10 mouse cellular contexts compared by ENCODE assay signal in the genomic region with DNA sequence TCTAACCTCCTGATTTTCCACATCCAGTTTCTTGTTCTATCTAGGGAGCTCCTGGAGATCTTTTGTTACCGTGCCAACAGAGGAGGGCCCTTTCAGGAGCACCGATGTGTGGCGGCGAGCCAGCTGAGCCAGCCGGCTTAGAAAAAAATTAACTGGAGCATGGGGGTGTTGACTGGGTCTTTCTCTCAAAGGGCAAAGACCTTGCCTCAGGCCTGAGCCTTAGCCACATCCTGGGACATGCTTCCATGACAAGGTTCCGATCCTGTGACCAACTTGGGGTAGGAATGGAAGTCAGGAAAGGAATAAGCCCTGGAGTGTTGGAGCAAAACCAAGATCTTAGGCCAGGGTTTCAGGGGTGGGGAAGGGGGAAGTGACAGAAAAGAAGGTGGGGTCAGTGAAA. TPM values are rescaled to one million over a fixed set of nuclear protein-coding genes. Genes with fewer than 3 reads are reported as not detected.
DNase-seq lines count a peak whose midpoint lies in the region; ATAC-seq and TF ChIP-seq lines count a peak whose summit lies in the region.
"Had no signal": no experiment of that assay in that cellular context is flagged by ENCODE, and none has a peak within 500 bp of the region (broad histone marks: within the 10 kb centered on the region; RNA-seq: fewer than 3 reads in every experiment).

No protein-coding gene starts in this region.

- H3K9ac ChIP-seq in forebrain, embryonic 11.5 days (ENCODE audit: low read length) = peak overlapping the region; percentile 94; the same call in 1 of the 2 replicates
- H3K9ac ChIP-seq in midbrain, postnatal 0 days (replicated peaks; ENCODE audit: low read length, poor library complexity, severe bottlenecking) = no peak overlapping the region

- TF ChIP-seq POLR2A in kidney, adult 2 months (IDR thresholded peaks at IDR 0.05; ENCODE audit: low read depth, low read length) = no peak

- no peaks in the 10 kb centered on the region for H3K9me3 ChIP-seq in forebrain, embryonic 11.5 days (ENCODE audit: control insufficient read depth, low read length)
- H3K9me3 ChIP-seq in midbrain, postnatal 0 days (ENCODE audit: low read length) = no peaks in the 10 kb centered on the region

- no peak for TF ChIP-seq CTCF in kidney, adult 2 months (conservative IDR thresholded peaks at IDR 0.05; ENCODE audit: insufficient read depth, insufficient read length, low read depth, low read length)
- no peak for TF ChIP-seq CTCF in midbrain, postnatal 0 days (IDR thresholded peaks at IDR 0.05)

- intact Hi-C loops in left cerebral cortex, postnatal 4 days (cut with DNase I) = loop anchor here (5.0 kb wide), 3 partner anchors 52 to 93 kb away; no protein-coding TSS in a partner anchor

- peak; percentile 79 for DNase-seq in left cerebral cortex, postnatal 4 days
- no peak for DNase-seq in left cerebral cortex, adult 11 months (ENCODE audit: low spot score)
- DNase-seq in forebrain, embryonic 11.5 days (ENCODE audit: low spot score) = peak; percentile 67
- peak; percentile 98 for DNase-seq in kidney, adult 2 months
- DNase-seq in midbrain, postnatal 0 days (ENCODE audit: low spot score) = peak; percentile 86
- DNase-seq in urinary bladder, postnatal 14 days (ENCODE audit: low spot score) = no peak

- peak overlapping the region; percentile 42 for H3K27ac ChIP-seq in forebrain, embryonic 11.5 days (ENCODE audit: low read depth, low read length)
- H3K27ac ChIP-seq in kidney, adult 2 months (ENCODE audit: insufficient read depth, low read depth, low read length) = peak overlapping the region; percentile 29; the same call in 1 of the 2 replicates
- no peak overlapping the region for H3K27ac ChIP-seq in midbrain, postnatal 0 days (ENCODE audit: low read depth, low read length)
- H3K27ac ChIP-seq: left cerebral cortex, adult 2 months had no signal

- H3K4me2 ChIP-seq in forebrain, embryonic 11.5 days (ENCODE audit: low read depth, low read length, severe bottlenecking) = peak overlapping the region; percentile 69
- peak overlapping the region; percentile 87 for H3K4me2 ChIP-seq in midbrain, postnatal 0 days (ENCODE audit: low read depth, low read length, poor library complexity, severe bottlenecking)

- H3K4me3 ChIP-seq in forebrain, embryonic 11.5 days (ENCODE audit: low read depth, low read length) = peak overlapping the region; percentile 72
- peak overlapping the region; percentile 2; the same call in 1 of the 2 replicates for H3K4me3 ChIP-seq in kidney, adult 2 months (ENCODE audit: insufficient read depth, low read depth, low read length)
- no peak overlapping the region for H3K4me3 ChIP-seq in midbrain, postnatal 0 days (ENCODE audit: low read depth, low read length)
- H3K4me3 ChIP-seq: left cerebral cortex, adult 2 months had no signal

- no peaks in the 10 kb centered on the region for H3K36me3 ChIP-seq in forebrain, embryonic 11.5 days (ENCODE audit: control insufficient read depth, insufficient read depth, low read length)
- H3K36me3 ChIP-seq in kidney, adult 2 months (ENCODE audit: control insufficient read depth, insufficient read depth, low read length) = no peaks in the 10 kb centered on the region
- H3K36me3 ChIP-seq in midbrain, postnatal 0 days (ENCODE audit: insufficient read depth, low read length) = no peaks in the 10 kb centered on the region
- H3K36me3 ChIP-seq: G1E had no signal

- H3K4me1 ChIP-seq in forebrain, embryonic 11.5 days (replicated peaks; ENCODE audit: control insufficient read depth, insufficient read depth, low read length) = peaks cover 34% of the 10 kb centered on the region
- peaks cover 15% of the 10 kb centered on the region for H3K4me1 ChIP-seq in kidney, adult 2 months (ENCODE audit: control insufficient read depth, insufficient read depth, low read length)
- H3K4me1 ChIP-seq in midbrain, postnatal 0 days (ENCODE audit: insufficient read depth, low read length) = peaks cover 16% of the 10 kb centered on the region

- WGBS in forebrain, embryonic 11.5 days = 7% methylated on average over 6 of the region's 6 CpGs
- WGBS in kidney, adult 2 months = 35% methylated on average over 6 of the region's 6 CpGs
- WGBS in midbrain, postnatal 0 days = 20% methylated on average over 6 of the region's 6 CpGs

- no peak for ATAC-seq in forebrain, embryonic 11.5 days (replicated peaks; ENCODE audit: low FRiP score)
- no peak for ATAC-seq in midbrain, postnatal 0 days (ENCODE audit: low FRiP score)
- no peak for ATAC-seq in inflammation-experienced regulatory T-cells, adult 6 months
- ATAC-seq in CD4-positive, CD25-positive, alpha-beta regulatory T cell, adult 4 months = no peak

- no peaks in the 10 kb centered on the region for H3K27me3 ChIP-seq in forebrain, embryonic 11.5 days (ENCODE audit: control insufficient read depth, insufficient read depth, low read length)
- H3K27me3 ChIP-seq in kidney, adult 2 months (replicated peaks; ENCODE audit: control insufficient read depth, insufficient read depth, low read length) = no peaks in the 10 kb centered on the region
- no peaks in the 10 kb centered on the region for H3K27me3 ChIP-seq in midbrain, postnatal 0 days (ENCODE audit: insufficient read depth, low read length)

RNA-seq across cellular contexts. Expression of a gene that starts 2.9 kb away (rescaled TPM):
- total RNA-seq in left cerebral cortex, postnatal 4 days (2021) = 10 to 100 TPM; 20.2 to 20.6 TPM
- polyA plus RNA-seq in forebrain, embryonic 11.5 days (2014; fragmentation: Nextera tagmentation; extraction: Ambion mirVana) = 81.8 and 84.6 TPM in 2 replicates
- polyA plus RNA-seq in kidney, adult 2 months (2012; rRNA removed) = 61.5 and 62.5 TPM in 2 replicates
- total RNA-seq in midbrain, postnatal 0 days (2014; rRNA removed) = 37.7 and 38.9 TPM in 2 replicates
- 21.2 and 24.1 TPM in 2 replicates for polyA plus RNA-seq in midbrain, postnatal 0 days (2015; fragmentation: Nextera tagmentation; extraction: Ambion mirVana)
- under 1 TPM in 1 of 3 experiments, not detected in 2; 0.16 TPM for polyA plus RNA-seq in inflammation-experienced regulatory T-cells, adult 6 months (2017; shearing (Covaris generic))
- not detected for polyA plus RNA-seq in CD4-positive, CD25-positive, alpha-beta regulatory T cell, adult 4 months (2017; shearing (Covaris generic))
- total RNA-seq: G1E had no signal
- polyA plus RNA-seq: G1E had no signal

Comparison
In these comparisons a context has a peak if more than half of its experiments do, and no peak if none do; other contexts are left out.
1. DNase-seq: peak in left cerebral cortex, postnatal 4 days (single experiment), forebrain, embryonic 11.5 days (single experiment), kidney, adult 2 months (single experiment) and midbrain, postnatal 0 days (single experiment); none in left cerebral cortex, adult 11 months (single experiment) and urinary bladder, postnatal 14 days (single experiment).
2. RNA of a gene that starts 2.9 kb away (polyA plus RNA-seq): 81.8 to 84.6 TPM in forebrain, embryonic 11.5 days, 61.5 to 62.5 TPM in kidney, adult 2 months and 21.2 to 24.1 TPM in midbrain, postnatal 0 days; 0.16 TPM in inflammation-experienced regulatory T-cells, adult 6 months and not detected in CD4-positive, CD25-positive, alpha-beta regulatory T cell, adult 4 months; every median in the first group is over 10 times any median in the second.